ENCODE assay signal across 8 mouse cellular contexts in the genomic region with DNA sequence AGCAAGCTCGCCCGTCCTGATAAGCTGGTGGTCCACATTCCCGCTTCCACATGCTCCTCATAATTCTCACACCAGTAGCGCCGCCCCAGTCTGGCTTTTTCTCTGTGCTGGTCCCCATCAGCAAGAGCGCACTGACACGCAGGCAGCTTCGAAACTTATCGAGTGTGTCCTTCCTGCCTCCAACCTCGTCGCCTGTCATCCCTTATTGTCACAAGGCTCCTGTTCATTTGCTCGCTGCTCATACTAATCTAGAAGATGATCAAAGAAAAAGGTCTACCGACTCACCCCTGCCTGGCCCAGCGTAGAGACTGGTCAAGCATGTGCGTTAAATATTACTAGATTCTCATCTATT. TPM values are rescaled to one million over a fixed set of nuclear protein-coding genes. Genes with fewer than 3 reads are reported as not detected.
DNase-seq lines count a peak whose midpoint lies in the region; ATAC-seq lines count a peak whose summit lies in the region.

No protein-coding gene starts in this region.

- no peaks in the 10 kb centered on the region for H3K27me3 ChIP-seq in heart, embryonic 10.5 days (ENCODE audit: insufficient read depth, poor library complexity, severe bottlenecking)
- H3K27me3 ChIP-seq in midbrain, embryonic 16.5 days (ENCODE audit: control insufficient read depth, insufficient read depth, low read depth, low read length), result no peaks in the 10 kb centered on the region

- peak overlapping the region; percentile 17; the same call in 1 of the 2 replicates for H3K27ac ChIP-seq in heart, embryonic 10.5 days
- peak overlapping the region; percentile 77 for H3K27ac ChIP-seq in midbrain, embryonic 16.5 days (ENCODE audit: low read length)

- H3K4me1 ChIP-seq in heart, embryonic 10.5 days, result peaks cover 19% of the 10 kb centered on the region
- peaks cover 13% of the 10 kb centered on the region for H3K4me1 ChIP-seq in midbrain, embryonic 16.5 days (ENCODE audit: control insufficient read depth, insufficient read depth, low read length)

- peak overlapping the region; percentile 53; the same call in 1 of the 2 replicates for H3K9ac ChIP-seq in midbrain, embryonic 16.5 days (ENCODE audit: low read depth, low read length)

- H3K9me3 ChIP-seq in heart, embryonic 10.5 days, result no peaks in the 10 kb centered on the region
- H3K9me3 ChIP-seq in midbrain, embryonic 16.5 days (replicated peaks; ENCODE audit: control insufficient read depth, low read length, poor library complexity, severe bottlenecking), result no peaks in the 10 kb centered on the region

- 48% methylated on average over 15 of the region's 15 CpGs for WGBS in heart, embryonic 10.5 days
- 39% methylated on average over 15 of the region's 15 CpGs for WGBS in midbrain, embryonic 16.5 days

- H3K4me2 ChIP-seq in midbrain, embryonic 16.5 days (ENCODE audit: low read length), result peak overlapping the region; percentile 58

- DNase-seq in kidney, adult 9 months, result peak; percentile 7
- no peak for DNase-seq in kidney, postnatal 14 days
- peak; percentile 23 to 26 for DNase-seq in CD8-positive naive resting alpha-beta T cell, adult 2 months (ENCODE audit: low read depth in 2 of 2, low spot score in 2 of 2)
- DNase-seq in heart, embryonic 10.5 days (ENCODE audit: low spot score), result no peak
- DNase-seq in adrenal gland, postnatal 10 days, result no peak
- no peak for DNase-seq in testis, postnatal 14 days (ENCODE audit: low spot score)
- no peak for DNase-seq in right cerebral cortex, adult 2 months (ENCODE audit: low spot score in 2 of 2)

- H3K36me3 ChIP-seq in heart, embryonic 10.5 days, result no peaks in the 10 kb centered on the region
- H3K36me3 ChIP-seq in midbrain, embryonic 16.5 days (ENCODE audit: control insufficient read depth, insufficient read depth, low read length), result no peaks in the 10 kb centered on the region

- peak; percentile 76 for ATAC-seq in midbrain, embryonic 16.5 days

- H3K4me3 ChIP-seq in heart, embryonic 10.5 days, result no peak overlapping the region
- peak overlapping the region; percentile 28 for H3K4me3 ChIP-seq in midbrain, embryonic 16.5 days (ENCODE audit: low read depth, low read length)

RNA-seq across cellular contexts. Expression of gene Drd3, which starts 44.8 kb away (rescaled TPM):
- not detected in 2 replicates for polyA plus RNA-seq in heart, embryonic 10.5 days (2016; fragmentation: Nextera tagmentation; extraction: Ambion mirVana)
- not detected in 2 replicates for polyA plus RNA-seq in midbrain, embryonic 16.5 days (2015; fragmentation: Nextera tagmentation; extraction: Ambion mirVana)
- not detected for total RNA-seq in adrenal gland, postnatal 10 days (2021)

RNA-seq across cellular contexts. Expression of gene Tigit, which starts 45.1 kb away (rescaled TPM):
- polyA plus RNA-seq in heart, embryonic 10.5 days (2016; fragmentation: Nextera tagmentation; extraction: Ambion mirVana), result not detected in 2 replicates
- not detected in 2 replicates for polyA plus RNA-seq in midbrain, embryonic 16.5 days (2015; fragmentation: Nextera tagmentation; extraction: Ambion mirVana)
- not detected for total RNA-seq in adrenal gland, postnatal 10 days (2021)

Comparison
In these comparisons a context has a peak if more than half of its experiments do, and no peak if none do; other contexts are left out.
1. DNase-seq: peak in kidney, adult 9 months (single experiment) and CD8-positive naive resting alpha-beta T cell, adult 2 months (2 of 2); none in kidney, postnatal 14 days (single experiment), heart, embryonic 10.5 days (single experiment), adrenal gland, postnatal 10 days (single experiment), testis, postnatal 14 days (single experiment) and right cerebral cortex, adult 2 months (0 of 2).